ENCODE assay signal across 9 mouse cellular contexts in the genomic region with DNA sequence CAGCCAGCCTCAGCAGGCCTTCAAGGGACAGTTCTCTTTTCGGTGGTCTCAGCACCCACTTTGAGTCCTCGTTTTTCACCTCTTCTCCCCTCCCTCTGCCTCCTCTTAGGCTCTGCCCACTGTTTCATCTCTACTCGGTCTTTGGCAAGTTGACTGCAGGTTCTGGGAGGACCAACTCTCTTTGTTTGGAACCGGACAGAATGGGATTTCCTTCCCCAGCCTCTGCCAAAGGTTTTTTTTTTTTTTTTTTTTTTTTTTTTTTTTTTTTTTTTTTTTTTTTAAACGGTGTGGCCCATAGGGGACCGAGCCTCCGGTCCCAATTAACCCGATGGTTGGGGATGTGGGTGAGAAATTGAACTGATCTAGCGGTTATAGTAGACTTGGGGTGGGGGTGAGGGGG. TPM values are rescaled to one million over a fixed set of nuclear protein-coding genes. Genes with fewer than 3 reads are reported as not detected.
DNase-seq lines count a peak whose midpoint lies in the region; ATAC-seq and TF ChIP-seq lines count a peak whose summit lies in the region.
"Had no signal": no experiment of that assay in that cellular context is flagged by ENCODE, and none has a peak within 500 bp of the region (broad histone marks: within the 10 kb centered on the region; RNA-seq: fewer than 3 reads in every experiment).

No protein-coding gene starts in this region.

- no peak for ATAC-seq in kidney, postnatal 0 days (replicated peaks; ENCODE audit: low FRiP score, low read depth)
- no peak for ATAC-seq in embryonic facial prominence, embryonic 12.5 days (ENCODE audit: insufficient number of reproducible peaks, insufficient read depth, low FRiP score, low TSS enrichment)
- 0 out of 2 replicates have a peak, but pooled peaks have one; percentile 2 for ATAC-seq in liver, embryonic 11.5 days (replicated peaks; ENCODE audit: low FRiP score)

- H3K4me3 ChIP-seq in kidney, postnatal 0 days (replicated peaks; ENCODE audit: low read depth, low read length): peak overlapping the region; percentile 59
- H3K4me3 ChIP-seq in ES-Bruce4 (ENCODE audit: low read depth, low read length): peak overlapping the region; percentile 10; the same call in 1 of the 2 replicates
- no peak overlapping the region for H3K4me3 ChIP-seq in embryonic facial prominence, embryonic 12.5 days
- no peak overlapping the region; the same call in 1 of the 2 replicates for H3K4me3 ChIP-seq in liver, embryonic 11.5 days (ENCODE audit: low read depth, low read length)

- no peaks in the 10 kb centered on the region for H3K36me3 ChIP-seq in kidney, postnatal 0 days (ENCODE audit: insufficient read depth, low read length)
- H3K36me3 ChIP-seq in ES-Bruce4 (ENCODE audit: control insufficient read depth, insufficient read depth, low read length, poor library complexity, severe bottlenecking): no peaks in the 10 kb centered on the region
- H3K36me3 ChIP-seq in embryonic facial prominence, embryonic 12.5 days: no peaks in the 10 kb centered on the region
- H3K36me3 ChIP-seq in liver, embryonic 11.5 days (ENCODE audit: control insufficient read depth, insufficient read depth, low read length): no peaks in the 10 kb centered on the region

- peaks cover 15% of the 10 kb centered on the region for H3K4me1 ChIP-seq in kidney, postnatal 0 days (replicated peaks; ENCODE audit: insufficient read depth, low read length)
- no peaks in the 10 kb centered on the region for H3K4me1 ChIP-seq in ES-Bruce4 (ENCODE audit: control insufficient read depth, insufficient read depth, low read length)
- peaks cover 19% of the 10 kb centered on the region for H3K4me1 ChIP-seq in embryonic facial prominence, embryonic 12.5 days
- peaks cover 2% of the 10 kb centered on the region; the same call in 1 of the 2 replicates for H3K4me1 ChIP-seq in liver, embryonic 11.5 days (replicated peaks; ENCODE audit: control insufficient read depth, insufficient read depth, low read length)

- TF ChIP-seq POLR2A in ES-Bruce4 (IDR thresholded peaks at IDR 0.05; ENCODE audit: insufficient read depth, low read length): no peak

- no peak for DNase-seq in kidney, postnatal 0 days (ENCODE audit: low spot score)
- DNase-seq in kidney, postnatal 4 days: no peak
- DNase-seq in liver, embryonic 11.5 days (ENCODE audit: low spot score): no peak
- DNase-seq in layer of hippocampus, adult 9-11 months: no peak
- no peak for DNase-seq in cerebellum, adult 9-11 months
- DNase-seq: heart, adult 18-20 months; thymus, postnatal 36 days had no signal

- peak overlapping the region; percentile 75 for H3K4me2 ChIP-seq in kidney, postnatal 0 days (ENCODE audit: low read length)
- H3K4me2 ChIP-seq in embryonic facial prominence, embryonic 12.5 days (replicated peaks): peak overlapping the region; percentile 29; the same call in 1 of the 2 replicates
- H3K4me2 ChIP-seq in liver, embryonic 11.5 days: no peak overlapping the region

- peaks cover 37% of the 10 kb centered on the region; the same call in 1 of the 2 replicates for H3K27me3 ChIP-seq in kidney, postnatal 0 days (ENCODE audit: insufficient read depth, low read length)
- peaks cover 61% of the 10 kb centered on the region for H3K27me3 ChIP-seq in ES-Bruce4 (ENCODE audit: control insufficient read depth, insufficient read depth, low read length, poor library complexity, severe bottlenecking)
- H3K27me3 ChIP-seq in embryonic facial prominence, embryonic 12.5 days: peaks cover 98% of the 10 kb centered on the region
- H3K27me3 ChIP-seq in liver, embryonic 11.5 days (replicated peaks; ENCODE audit: control insufficient read depth, insufficient read depth, low read length): peaks cover 100% of the 10 kb centered on the region

- TF ChIP-seq EP300 in ES-Bruce4 (IDR thresholded peaks at IDR 0.05; ENCODE audit: insufficient read depth, low read depth, low read length): no peak

- WGBS in kidney, postnatal 0 days: 0% methylated on average over 9 of the region's 9 CpGs
- 0% methylated on average over 9 of the region's 9 CpGs for WGBS in embryonic facial prominence, embryonic 12.5 days
- WGBS in liver, embryonic 11.5 days: under 1% methylated on average over 9 of the region's 9 CpGs

- no peak for TF ChIP-seq CTCF in kidney, postnatal 0 days (IDR thresholded peaks at IDR 0.05; ENCODE audit: low read depth)
- TF ChIP-seq CTCF in ES-Bruce4 (IDR thresholded peaks at IDR 0.05; ENCODE audit: low read depth, low read length): no peak

- H3K9ac ChIP-seq in kidney, postnatal 0 days (ENCODE audit: low read depth, low read length): peak overlapping the region; percentile 92; the same call in 1 of the 2 replicates
- no peak overlapping the region for H3K9ac ChIP-seq in ES-Bruce4 (ENCODE audit: low read depth, poor library complexity, severe bottlenecking)
- H3K9ac ChIP-seq in embryonic facial prominence, embryonic 12.5 days: no peak overlapping the region
- no peak overlapping the region for H3K9ac ChIP-seq in liver, embryonic 11.5 days (ENCODE audit: low read depth, low read length)

- H3K27ac ChIP-seq in kidney, postnatal 0 days: peak overlapping the region; percentile 97
- H3K27ac ChIP-seq in ES-Bruce4 (ENCODE audit: insufficient read depth, low read length): no peak overlapping the region
- no peak overlapping the region for H3K27ac ChIP-seq in embryonic facial prominence, embryonic 12.5 days
- H3K27ac ChIP-seq in liver, embryonic 11.5 days (ENCODE audit: low read depth, low read length): no peak overlapping the region

- no peaks in the 10 kb centered on the region for H3K9me3 ChIP-seq in kidney, postnatal 0 days (replicated peaks; ENCODE audit: low read length)
- no peaks in the 10 kb centered on the region for H3K9me3 ChIP-seq in ES-Bruce4 (replicated peaks; ENCODE audit: control insufficient read depth, insufficient read depth, low read length, poor library complexity, severe bottlenecking)
- no peaks in the 10 kb centered on the region for H3K9me3 ChIP-seq in embryonic facial prominence, embryonic 12.5 days
- H3K9me3 ChIP-seq in liver, embryonic 11.5 days (ENCODE audit: control insufficient read depth, low read length): no peaks in the 10 kb centered on the region

RNA-seq across cellular contexts. Expression of gene Pax2, which starts 4.8 kb away (rescaled TPM):
- 27.4 and 29.6 TPM in 2 replicates for polyA plus RNA-seq in kidney, postnatal 0 days (2015; fragmentation: Nextera tagmentation; extraction: Ambion mirVana)
- polyA plus RNA-seq in ES-Bruce4 (2011; ENCODE audit: insufficient read depth, insufficient read length, low read depth, missing spikeins): not detected in 2 replicates
- 0.55 and 0.95 TPM in 2 replicates for polyA plus RNA-seq in embryonic facial prominence, embryonic 12.5 days (2016; fragmentation: Nextera tagmentation; extraction: Ambion mirVana)
- polyA plus RNA-seq in liver, embryonic 11.5 days (2014; fragmentation: Nextera tagmentation; extraction: Ambion mirVana): not detected in 2 replicates

Comparison
In these comparisons a context has a peak if more than half of its experiments do, and no peak if none do; other contexts are left out.
1. H3K4me3 ChIP-seq: peak in kidney, postnatal 0 days (single experiment) and ES-Bruce4 (single experiment); none in embryonic facial prominence, embryonic 12.5 days (single experiment) and liver, embryonic 11.5 days (single experiment).
2. RNA of gene Pax2, which starts 4.8 kb away (polyA plus RNA-seq): 27.4 to 29.6 TPM in kidney, postnatal 0 days; 0.55 to 0.95 TPM in embryonic facial prominence, embryonic 12.5 days, not detected in ES-Bruce4 and not detected in liver, embryonic 11.5 days; every median in the first group is over 10 times any median in the second.